Mouse (Mus musculus): ENCODE measurements at regions not wholly inside any gene's neighbourhood (a gene's known extent, or its start where the extent isn't known, plus 50 kb on each side); places are given as distances from the start of the nearest gene placed in this dataset.

DNA sequence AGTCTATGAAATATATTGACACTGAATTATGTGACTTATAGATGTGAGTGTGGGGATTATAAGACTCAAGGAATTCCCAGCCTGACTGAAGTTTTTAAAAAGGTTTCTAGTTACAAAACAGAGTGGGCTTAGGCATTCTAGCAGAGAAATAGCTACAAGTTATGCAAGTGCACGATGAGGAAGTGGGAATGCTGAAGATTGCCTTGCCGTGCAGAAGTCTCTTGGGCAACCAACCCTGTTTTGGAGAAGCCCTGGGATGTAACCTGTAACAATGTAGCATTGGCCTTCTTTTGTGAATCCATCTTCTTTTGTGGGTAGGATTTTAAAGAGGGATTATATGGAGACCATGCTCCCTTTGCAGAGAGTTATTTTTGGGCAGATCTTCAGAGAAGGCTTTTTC, 82.5 kb upstream of the Sgip1 start:
- TF ChIP-seq HCFC1 (IDR thresholded peaks at IDR 0.05; ENCODE audit: low read depth, low read length): no peak
- no peak for TF ChIP-seq GATA1 (IDR thresholded peaks at IDR 0.05; ENCODE audit: low read depth, low read length)
- no peak for TF ChIP-seq POLR2A (IDR thresholded peaks at IDR 0.05; ENCODE audit: control insufficient read depth in 1 of 2, insufficient read depth in 1 of 2, low read depth in 1 of 2, low read length in 2 of 2, poor library complexity in 1 of 2)
